Mouse (Mus musculus) adrenal gland, adult 8-10 months (tissue): ENCODE data around the gene Spag5. TPM values are rescaled to one million over a fixed set of nuclear protein-coding genes. Genes with fewer than 3 reads are reported as not detected.
A peak's percentile ranks its signal among the peaks of the same experiment; 100 is the strongest.

Experiments used
- DNase-seq: peaks from one replicate; pipeline ENCODE4 v3.0.0; 2022
- total RNA-seq, 4 experiments: library from RNA; stranded (reverse); gene quantifications; 2 replicates each; pipeline ENCODE4 v1.2.4; 2022

Gene Spag5
- total RNA-seq, 4 experiments from 2014 or later, result 5.1 to 8.3 (median 6.9) TPM

GRCm38 (mm10) chr11:78353081-78353480 lies 51.8 kb downstream of the Spag5 start:
- no peak for DNase-seq

- no peak for DNase-seq
Measured at GRCm38 (mm10) chr11:78354905-78355304, 53.6 kb downstream of the Spag5 start.

- no peak for DNase-seq
Measured at GRCm38 (mm10) chr11:78355471-78356238, 54.3 kb downstream of the Spag5 start.

GRCm38 (mm10) chr11:78358330-78359007 lies 57.1 kb downstream of the Spag5 start:
- no peak for DNase-seq

- DNase-seq, result peak; percentile 55
Measured at GRCm38 (mm10) chr11:78360125-78360788, 58.9 kb downstream of the Spag5 start.

GRCm38 (mm10) chr11:78360789-78361131 lies 59.4 kb downstream of the Spag5 start:
- no peak for DNase-seq

GRCm38 (mm10) chr11:78363309-78364007 lies 62.1 kb downstream of the Spag5 start:
- no peak for DNase-seq

GRCm38 (mm10) chr11:78364103-78364502 lies 62.8 kb downstream of the Spag5 start:
- DNase-seq, result no peak

- no peak for DNase-seq
Measured at GRCm38 (mm10) chr11:78367456-78368225, 66.3 kb downstream of the Spag5 start.

- DNase-seq, result no peak
Measured at GRCm38 (mm10) chr11:78370389-78370788, 69.1 kb downstream of the Spag5 start.

GRCm38 (mm10) chr11:78371711-78372110 lies 70.4 kb downstream of the Spag5 start:
- no peak for DNase-seq

Other genes starting within 250 kb of the Spag5 start
- gene Eral1, start 221.1 kb upstream of the Spag5 start, total RNA-seq, result 10 to 100 TPM; 32.2 to 39.5 (median 37.2) TPM
- gene Fam222b, start 206.9 kb upstream of the Spag5 start, total RNA-seq, result 10 to 100 TPM; 19.6 to 29.0 (median 22.4) TPM
- 10 to 100 TPM; 18.0 to 31.3 (median 22.8) TPM for gene Traf4, start 135.9 kb upstream of the Spag5 start, total RNA-seq
- gene Nek8, start 124.9 kb upstream of the Spag5 start, total RNA-seq, result 10 to 100 TPM; 10.7 to 29.6 (median 21.6) TPM
- 10 to 100 TPM; 54.5 to 65.1 (median 61.2) TPM for gene Tlcd1, start 124.8 kb upstream of the Spag5 start, total RNA-seq
- 1,000 to 10,000 TPM; 1,361 to 1,741 (median 1,547) TPM for gene Rpl23a, start 117.9 kb upstream of the Spag5 start, total RNA-seq
- gene Rab34, start 113.1 kb upstream of the Spag5 start, total RNA-seq, result 100 to 1,000 TPM in 2 of 4 experiments, 10 to 100 TPM in 2; 72.8 to 116 (median 98.4) TPM
- gene Proca1, start 108.1 kb upstream of the Spag5 start, total RNA-seq, result 10 to 100 TPM; 10.1 to 12.9 (median 11.9) TPM
- 100 to 1,000 TPM; 118 to 156 (median 125) TPM for gene Sdf2, start 55.8 kb upstream of the Spag5 start, total RNA-seq
- 10 to 100 TPM; 71.8 to 93.4 (median 79.5) TPM for gene Supt6, start 55.5 kb upstream of the Spag5 start, total RNA-seq
- gene 2610507B11Rik, start 39.8 kb upstream of the Spag5 start, total RNA-seq, result 100 to 1,000 TPM; 178 to 198 (median 188) TPM
- 1 to 10 TPM in 3 of 4 experiments, under 1 TPM in 1; 0.26 to 1.8 (median 1.5) TPM for gene BC030499, start 10.7 kb upstream of the Spag5 start, total RNA-seq
- 10 to 100 TPM; 23.4 to 54.0 (median 37.5) TPM for gene Aldoc, start 21.4 kb downstream of the Spag5 start, total RNA-seq
- gene Pigs, start 26.9 kb downstream of the Spag5 start, total RNA-seq, result 10 to 100 TPM; 83.3 to 84.7 (median 83.9) TPM
- gene Unc119, start 42.0 kb downstream of the Spag5 start, total RNA-seq, result 10 to 100 TPM; 45.1 to 60.9 (median 53.0) TPM
- under 1 TPM; 0.20 to 0.77 (median 0.31) TPM for gene Foxn1, start 85.0 kb downstream of the Spag5 start, total RNA-seq
- gene Slc13a2, start 120.7 kb downstream of the Spag5 start, total RNA-seq, result not detected
- 10 to 100 TPM; 36.9 to 54.8 (median 42.6) TPM for gene Slc46a1, start 164.2 kb downstream of the Spag5 start, total RNA-seq
- gene Sarm1, start 196.2 kb downstream of the Spag5 start, total RNA-seq, result 10 to 100 TPM in 2 of 4 experiments, 1 to 10 TPM in 2; 6.4 to 15.1 (median 9.0) TPM
- gene Vtn, start 197.6 kb downstream of the Spag5 start, total RNA-seq, result 1 to 10 TPM in 2 of 4 experiments, under 1 TPM in 2; 0.66 to 3.2 (median 1.1) TPM
- gene Sebox, start 201.9 kb downstream of the Spag5 start, total RNA-seq, result not detected
- 10 to 100 TPM; 27.5 to 36.3 (median 34.5) TPM for gene Tmem199, start 210.6 kb downstream of the Spag5 start, total RNA-seq
- 100 to 1,000 TPM; 129 to 171 (median 150) TPM for gene Poldip2, start 210.7 kb downstream of the Spag5 start, total RNA-seq
- gene Tnfaip1, start 234.8 kb downstream of the Spag5 start, total RNA-seq, result 10 to 100 TPM; 39.9 to 52.6 (median 47.0) TPM
- gene Ift20, start 234.8 kb downstream of the Spag5 start, total RNA-seq, result 100 to 1,000 TPM; 103 to 135 (median 123) TPM
- 10 to 100 TPM; 46.3 to 65.0 (median 55.8) TPM for gene Tmem97, start 249.2 kb downstream of the Spag5 start, total RNA-seq